Mouse (Mus musculus) T-cell, adult 66 days (primary cell): ENCODE data around the gene Styx. TPM values are rescaled to one million over a fixed set of nuclear protein-coding genes. Genes with fewer than 3 reads are reported as not detected.

Experiments
- total RNA-seq, 2 experiments: library from RNA; stranded (reverse); gene quantifications; 3 replicates in 1 of 2; 4 replicates in 1 of 2; pipeline ENCODE4 v1.2.4; 2023

Styx gene
- 10 to 100 TPM; 31.5 to 38.8 TPM for total RNA-seq

DNA sequence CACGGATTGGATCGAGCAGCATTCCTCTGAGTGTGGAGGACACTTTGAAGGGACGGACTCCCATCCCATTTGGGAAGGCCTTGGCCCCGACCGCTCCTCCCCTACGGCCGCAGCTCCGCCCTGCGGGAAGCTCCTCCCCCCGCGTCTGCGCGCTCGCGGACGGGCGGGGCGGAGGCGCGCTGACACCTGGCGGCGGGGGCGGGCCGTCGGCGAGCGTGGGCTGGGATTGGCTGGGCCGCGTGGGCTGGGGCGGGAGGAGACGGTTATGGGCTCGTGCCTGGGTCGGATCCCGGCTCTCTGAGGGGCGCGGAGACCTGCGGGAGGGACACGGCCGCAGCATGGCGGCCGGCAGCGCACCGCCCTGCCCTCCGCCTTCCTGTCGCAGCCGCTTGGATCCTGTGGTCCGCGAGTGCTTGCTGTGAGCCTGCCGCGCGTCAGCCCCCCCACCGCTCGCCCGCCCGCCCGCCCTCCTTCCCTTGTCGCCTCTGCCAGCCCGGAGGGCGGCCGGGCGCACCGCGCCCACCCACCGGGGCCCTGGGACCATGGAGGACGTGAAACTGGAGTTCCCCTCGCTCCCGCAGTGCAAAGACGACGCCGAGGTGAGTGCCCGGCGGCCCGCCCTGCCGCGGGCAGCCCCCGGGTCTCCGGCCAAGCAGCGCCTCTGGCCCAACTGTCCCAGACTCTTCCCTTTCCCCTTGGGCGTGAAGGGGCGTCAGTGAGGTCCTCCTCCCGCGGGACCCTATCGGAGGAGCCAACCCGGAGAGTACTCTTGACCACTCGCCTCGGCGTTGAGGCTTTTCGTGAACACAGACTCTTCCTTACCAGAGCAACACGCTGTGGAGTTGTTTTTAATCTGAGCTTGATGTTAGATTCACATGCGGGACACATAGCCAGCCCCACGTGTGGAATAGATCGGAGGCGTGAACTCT, at the start of gene Styx:
Gene Styx, plus strand, starts transcription at position 163 of the 929 bp plus-strand sequence.

GRCm38 (mm10) chr14:45318426-45319236, 32.3 kb upstream of the Styx start, which contains the start of gene Ero1l:
Gene Ero1l (minus strand): TSS chr14:45318771.

GRCm38 (mm10) chr14:45329589-45330181, 21.2 kb upstream of the Styx start, which contains the start of gene Psmc6:
Gene Psmc6 (plus strand): TSS chr14:45329788.

DNA sequence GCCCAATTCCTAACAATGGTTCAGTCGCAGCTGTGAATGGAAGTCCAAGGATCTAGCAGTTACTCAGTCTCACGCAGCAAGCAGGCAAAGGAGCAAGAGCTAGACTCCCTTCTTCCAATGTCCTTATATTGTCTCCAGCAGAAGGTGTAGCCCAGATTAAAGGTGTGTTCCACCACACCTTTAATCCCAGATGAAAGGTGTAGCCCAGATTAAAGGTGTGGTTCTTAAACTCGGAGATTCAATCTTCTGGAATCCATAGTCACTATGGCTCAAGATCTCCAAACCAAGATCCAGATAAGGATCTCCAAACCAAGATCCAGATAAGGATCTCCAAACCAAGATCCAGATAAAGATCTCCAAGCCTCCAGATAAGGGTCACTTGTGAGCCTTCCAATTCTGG, 53.9 kb downstream of the Styx start, which contains the start of gene Gnpnat1:
Gene Gnpnat1, minus strand, starts transcription at position 101 of the 400 bp plus-strand sequence.

Other genes with a start within 250 kb of the Styx start
- gene Gpr137c, start 131.4 kb upstream of the Styx start, total RNA-seq: 10 to 100 TPM in 1 of 2 experiments, 1 to 10 TPM in 1; 6.0 to 13.5 TPM
- 10 to 100 TPM; 23.0 to 32.7 TPM for gene Txndc16, start 130.8 kb upstream of the Styx start, total RNA-seq
- gene Ero1l, start 32.3 kb upstream of the Styx start, total RNA-seq: 10 to 100 TPM; 21.7 to 30.2 TPM
- 100 to 1,000 TPM; 119 to 120 TPM for gene Psmc6, start 21.3 kb upstream of the Styx start, total RNA-seq
- 10 to 100 TPM; 18.5 to 22.6 TPM for gene Gnpnat1, start 53.8 kb downstream of the Styx start, total RNA-seq
- not detected for gene Fermt2, start 179.0 kb downstream of the Styx start, total RNA-seq